Mouse (Mus musculus) heart, postnatal 0 days (tissue): ENCODE data around the gene Minpp1. TPM values are rescaled to one million over a fixed set of nuclear protein-coding genes. Genes with fewer than 3 reads are reported as not detected.

Experiments used
- ATAC-seq: fragments of 200-750 bp; cut with Nextera tagmentation; 2 replicates; pipeline ENCODE4 v1.8.0; 2017; ENCODE audit warnings: low read depth, moderate number of reproducible peaks, moderate library complexity; ENCODE audit not compliant: insufficient read depth
- DNase-seq: peaks from one replicate; pipeline ENCODE4 v3.0.0-alpha.2; 2016; ENCODE audit warnings: low spot score
- H3K27ac ChIP-seq: fragments of 300-500 bp; sonication (generic); 2 replicates; pipeline ENCODE4 v1.5.1; 2014; ENCODE audit warnings: low read depth, mild to moderate bottlenecking
- H3K27me3 ChIP-seq: fragments of 300-500 bp; sonication (generic); 2 replicates; pipeline ENCODE4 v1.6.1; 2014; ENCODE audit warnings: low read length, mixed read lengths; ENCODE audit not compliant: control insufficient read depth, insufficient read depth
- H3K36me3 ChIP-seq: fragments of 300-500 bp; sonication (generic); replicated peaks from 2 replicates; pipeline ENCODE4 v1.6.1; 2014; ENCODE audit warnings: low read length, mixed read lengths; ENCODE audit not compliant: control insufficient read depth, insufficient read depth
- H3K4me1 ChIP-seq: fragments of 300-500 bp; sonication (generic); 2 replicates; pipeline ENCODE4 v1.6.1; 2014; ENCODE audit warnings: antibody characterized with exemption; ENCODE audit not compliant: control insufficient read depth, insufficient read depth
- H3K4me2 ChIP-seq: fragments of 300-500 bp; sonication (generic); 2 replicates; pipeline ENCODE4 v1.6.1; 2014; ENCODE audit warnings: low read depth, mild to moderate bottlenecking, low read length, moderate library complexity
- H3K4me3 ChIP-seq: fragments of 300-500 bp; sonication (generic); 2 replicates; pipeline ENCODE4 v1.5.1; 2014; ENCODE audit warnings: low read depth, low read length
- H3K9ac ChIP-seq: fragments of 300-500 bp; sonication (generic); replicated peaks from 2 replicates; pipeline ENCODE4 v1.6.1; 2014; ENCODE audit warnings: low read depth, low read length, mixed read lengths
- H3K9me3 ChIP-seq: fragments of 300-500 bp; sonication (generic); replicated peaks from 2 replicates; pipeline ENCODE4 v1.6.1; 2016; ENCODE audit warnings: low read length; ENCODE audit not compliant: control insufficient read depth
- CTCF ChIP-seq: IDR thresholded peaks from 2 replicates; pipeline ENCODE4 v1.5.1; 2016; ENCODE audit warnings: antibody characterized with exemption, control low read depth, low read depth
- EP300 ChIP-seq: IDR thresholded peaks from 2 replicates; pipeline ENCODE4 v1.6.1; 2016; ENCODE audit warnings: antibody characterized with exemption, low read depth
- WGBS: fragments of 180-500 bp; shearing (Covaris S2); extraction: QIAGEN DNeasy Blood & Tissue Kit; methylation state at CpG from one replicate; pipeline ENCODE4 v1.1.7; 2014; 5-methylcytosine and 5-hydroxymethylcytosine counted together
- polyA plus RNA-seq: library from polyadenylated mRNA; unstranded; fragments of >200 nt; fragmentation: Nextera tagmentation; extraction: Ambion mirVana; gene quantifications from 2 replicates; pipeline ENCODE4 v1.2.1, GENCODE M21; 2015
- total RNA-seq: library from RNA; depleted of rRNA; stranded (reverse); fragments of >200 nt; gene quantifications from 2 replicates; pipeline ENCODE4 v1.2.3, GENCODE M21; 2014; ENCODE audit warnings: low replicate concordance

The Minpp1 gene
- total and polyA plus RNA-seq, 2 experiments from 2014 or later: 29.3 to 84.1 TPM

DNA sequence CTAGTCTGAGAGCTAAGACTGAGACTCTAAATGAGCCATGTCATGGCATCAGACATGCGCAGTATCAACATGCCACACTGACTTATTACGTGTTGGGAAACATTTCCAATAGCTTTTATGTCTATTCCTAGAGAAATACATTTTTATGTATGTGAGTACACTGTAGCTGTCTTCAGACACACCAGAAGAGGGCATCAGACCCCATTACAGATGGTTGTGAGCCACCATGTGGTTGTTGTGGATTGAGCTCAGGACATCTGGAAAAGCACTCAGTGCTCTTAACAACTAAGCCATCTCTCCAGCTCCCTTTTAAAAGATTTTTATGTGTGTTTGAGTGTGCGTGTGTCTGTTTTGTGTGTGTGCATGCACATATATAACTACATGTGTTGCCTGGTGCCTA lies 6.8 kb downstream of the Minpp1 start:
- H3K9me3 ChIP-seq: no peaks in the 10 kb centered on the region
- peaks cover 3% of the 10 kb centered on the region; the same call in 1 of the 2 replicates for H3K4me1 ChIP-seq
- WGBS: 93% methylated on average over 3 of the region's 3 CpGs
- no peak for DNase-seq
- H3K27ac ChIP-seq: no peak overlapping the region
- H3K4me3 ChIP-seq: no peak overlapping the region
- no peaks in the 10 kb centered on the region for H3K27me3 ChIP-seq
- no peak for ATAC-seq
- H3K4me2 ChIP-seq: no peak overlapping the region
- H3K36me3 ChIP-seq: peaks cover 38% of the 10 kb centered on the region
- H3K9ac ChIP-seq: no peak overlapping the region
- TF ChIP-seq EP300: no peak
- no peak for TF ChIP-seq CTCF

DNA sequence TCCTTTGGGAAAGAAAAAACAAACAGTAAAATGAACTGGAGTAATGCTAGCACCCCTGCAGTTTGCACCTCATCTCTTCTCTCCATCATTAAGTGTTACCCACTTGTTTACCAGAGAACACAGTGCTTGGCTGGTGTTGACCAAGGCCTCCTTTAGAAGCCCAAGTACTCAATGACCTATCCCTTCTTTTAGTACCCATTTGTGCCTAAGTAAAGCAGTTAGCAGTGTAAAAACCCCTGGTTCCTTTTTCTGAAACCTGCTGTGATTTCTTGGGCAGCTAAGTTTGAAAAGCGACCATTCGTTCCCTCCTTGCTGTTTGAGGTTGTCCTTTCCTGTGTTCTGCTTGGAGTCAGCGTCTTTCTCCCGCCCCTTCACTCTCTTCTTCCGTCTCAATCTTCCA lies 7.4 kb downstream of the Minpp1 start:
- no peak overlapping the region for H3K9ac ChIP-seq
- H3K36me3 ChIP-seq: peaks cover 38% of the 10 kb centered on the region
- H3K9me3 ChIP-seq: no peaks in the 10 kb centered on the region
- no peaks in the 10 kb centered on the region for H3K27me3 ChIP-seq
- TF ChIP-seq CTCF (no peak), EP300 (no peak)
- no peak overlapping the region for H3K4me3 ChIP-seq
- no peaks in the 10 kb centered on the region for H3K4me1 ChIP-seq
- WGBS: 84% methylated on average over 5 of the region's 5 CpGs
- ATAC-seq (no peak), DNase-seq (no peak)
- no peak overlapping the region for H3K4me2 ChIP-seq
- H3K27ac ChIP-seq: no peak overlapping the region

DNA sequence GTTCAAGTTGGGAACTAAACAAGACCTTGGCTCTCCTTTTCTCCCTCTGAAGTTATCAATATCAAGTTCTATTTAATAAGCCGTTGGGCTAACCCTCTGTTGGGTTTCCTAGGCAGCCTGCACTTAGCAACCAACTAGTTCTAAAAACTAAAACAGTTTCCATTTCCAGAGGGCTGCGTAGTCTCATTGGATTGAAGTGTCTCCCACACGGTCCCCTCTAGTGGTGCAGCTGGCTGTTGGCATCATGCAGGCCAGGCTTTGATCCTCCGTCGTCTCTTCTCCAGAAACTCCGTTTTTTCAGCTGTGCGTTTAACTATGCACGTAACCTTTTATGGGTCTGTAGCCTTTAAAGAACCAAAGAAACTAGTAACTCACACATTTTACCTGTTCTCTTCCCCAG lies 7.9 kb downstream of the Minpp1 start:
- no peak for ATAC-seq
- Histone ChIP-seq H3K36me3 (peaks cover 40% of the 10 kb centered on the region), H3K4me1 (no peaks in the 10 kb centered on the region), H3K9me3 (no peaks in the 10 kb centered on the region), H3K27me3 (no peaks in the 10 kb centered on the region), H3K9ac (no peak overlapping the region), H3K4me2 (no peak overlapping the region), H3K4me3 (no peak overlapping the region), H3K27ac (no peak overlapping the region)
- WGBS: 79% methylated on average over 8 of the region's 8 CpGs
- DNase-seq: no peak
- no peak for TF ChIP-seq CTCF
- no peak for TF ChIP-seq EP300

DNA sequence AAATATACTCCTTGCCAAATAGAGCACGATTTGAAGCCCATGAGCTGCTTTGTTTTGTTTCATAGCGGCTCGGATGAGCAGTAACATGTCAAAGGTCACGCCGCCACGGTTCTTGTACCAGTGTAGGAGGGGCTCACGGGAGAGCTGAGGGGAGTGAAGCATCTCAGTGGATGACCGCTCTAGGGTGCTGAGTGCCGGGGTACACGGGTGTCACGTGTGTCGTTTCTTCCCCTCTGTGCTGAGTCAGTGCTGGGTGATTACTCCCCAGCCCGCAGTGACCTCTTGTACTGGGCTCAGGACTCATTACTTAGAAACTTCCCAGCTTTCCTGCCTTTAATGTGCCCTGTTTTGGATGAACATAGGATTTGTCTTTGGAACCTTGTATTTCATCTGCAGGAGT lies 9.0 kb downstream of the Minpp1 start:
- Histone ChIP-seq H3K9me3 (no peaks in the 10 kb centered on the region), H3K4me2 (no peak overlapping the region), H3K4me1 (no peaks in the 10 kb centered on the region), H3K27me3 (no peaks in the 10 kb centered on the region), H3K36me3 (peaks cover 45% of the 10 kb centered on the region), H3K9ac (no peak overlapping the region), H3K27ac (no peak overlapping the region), H3K4me3 (no peak overlapping the region)
- TF ChIP-seq CTCF (no peak), EP300 (no peak)
- DNase-seq: no peak
- WGBS: 86% methylated on average over 13 of the region's 13 CpGs
- no peak for ATAC-seq

DNA sequence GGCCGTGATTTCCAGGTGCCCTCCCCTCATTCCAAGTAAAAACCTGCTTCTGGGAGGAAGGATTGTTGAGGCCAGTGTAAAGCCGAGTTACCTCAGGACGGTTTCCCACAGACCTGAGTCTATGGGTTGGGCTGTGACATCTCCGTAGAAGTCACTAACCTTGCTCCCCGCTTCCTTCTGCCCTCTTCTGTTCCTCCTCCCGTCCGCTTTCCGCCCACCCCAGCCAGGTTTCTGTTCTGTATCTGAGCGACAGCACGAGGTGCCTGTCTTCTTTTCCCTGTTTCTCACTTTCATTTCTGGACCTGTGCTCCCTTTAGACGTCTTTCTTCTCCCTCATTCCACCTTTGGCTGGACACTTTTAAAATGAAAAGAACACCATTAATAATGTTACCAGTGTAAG lies 9.5 kb downstream of the Minpp1 start:
- Histone ChIP-seq H3K9me3 (no peaks in the 10 kb centered on the region), H3K36me3 (peaks cover 45% of the 10 kb centered on the region)

DNA sequence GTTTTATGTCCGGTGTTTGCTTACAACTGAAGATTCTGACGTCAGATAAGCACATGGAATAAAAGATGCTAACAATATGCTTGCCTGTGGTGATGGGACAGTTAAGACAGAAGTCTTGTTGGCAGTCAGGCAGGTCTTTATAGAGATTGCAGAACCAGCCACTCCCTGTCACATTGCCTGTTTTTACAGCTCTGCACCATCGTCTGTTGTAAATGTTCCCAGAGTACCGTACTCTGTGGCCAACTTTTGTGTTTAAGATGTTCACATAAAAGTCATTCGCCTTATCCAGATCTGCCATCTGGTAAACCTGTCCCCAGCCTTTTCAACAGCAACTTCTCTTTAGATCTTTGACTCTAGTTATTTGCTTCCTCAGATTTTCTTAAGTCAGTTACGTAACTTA lies 11.8 kb downstream of the Minpp1 start:
- Histone ChIP-seq H3K27ac (no peak overlapping the region), H3K4me1 (no peaks in the 10 kb centered on the region), H3K4me2 (no peak overlapping the region), H3K36me3 (peaks cover 43% of the 10 kb centered on the region), H3K9ac (no peak overlapping the region), H3K27me3 (no peaks in the 10 kb centered on the region), H3K4me3 (no peak overlapping the region), H3K9me3 (no peaks in the 10 kb centered on the region)
- ATAC-seq (no peak), DNase-seq (no peak)
- no peak for TF ChIP-seq EP300
- no peak for TF ChIP-seq CTCF
- 83% methylated on average over 6 of the region's 6 CpGs for WGBS

More for the DNA sequence above, 9.5 kb downstream of the Minpp1 start:
- DNase-seq: no peak
- no peaks in the 10 kb centered on the region for H3K27me3 ChIP-seq
- H3K27ac ChIP-seq: no peak overlapping the region
- ATAC-seq: no peak
- no peaks in the 10 kb centered on the region for H3K4me1 ChIP-seq
- no peak overlapping the region for H3K9ac ChIP-seq
- no peak overlapping the region for H3K4me2 ChIP-seq
- no peak overlapping the region for H3K4me3 ChIP-seq
- 83% methylated on average over 11 of the region's 11 CpGs for WGBS
- TF ChIP-seq EP300 (no peak), CTCF (no peak)
